Mouse (Mus musculus): ENCODE results near the gene Pacsin3. TPM values are rescaled to one million over a fixed set of nuclear protein-coding genes. Genes with fewer than 3 reads are reported as not detected.
A peak's percentile ranks its signal among the peaks of the same experiment; 100 is the strongest.
"Not testable (repeated sequence)": the region's sequence is repeated elsewhere in the genome, so short reads cannot be mapped to it uniquely, and the experiment has no call there.

Gene Pacsin3
- total and polyA plus RNA-seq, 3 experiments = 1.2 to 9.1 (median 1.4) TPM

- no peak for TF ChIP-seq PAX5 (IDR thresholded peaks at IDR 0.05; ENCODE audit: low read length)
Measured at GRCm38 (mm10) chr2:91236601-91237510, 18.9 kb upstream of the Pacsin3 start, which contains the start of gene Ddb2 (continued).

GRCm38 (mm10) chr2:91237511-91238080 is 18.2 kb upstream of the Pacsin3 start:
- H3K36me3 ChIP-seq (replicated peaks in 1 of 2; ENCODE audit: control insufficient read depth in 1 of 2, insufficient read depth in 1 of 2, low read length in 1 of 2) = peaks cover 15 to 18% of the 10 kb centered on the region in 2 experiments
- dilution Hi-C loops (cut with MboI; ENCODE audit: extremely low pct_ligation_motif_present, extremely low pct_unique_long_range_greater_than_20kb, low sequenced_read_pairs); H3K9me3 ChIP-seq (replicated peaks; ENCODE audit: low read length); H3K27ac ChIP-seq (ENCODE audit: insufficient read depth, low read depth); H3K79me2 ChIP-seq (replicated peaks; ENCODE audit: control insufficient read depth, extremely low read depth, insufficient read depth, poor library complexity, severe bottlenecking); H3K27me3 ChIP-seq (replicated peaks); in situ Hi-C loops (cut with MboI; ENCODE audit: low pct_ligation_motif_present, low pct_unique_long_range_greater_than_20kb, low sequenced_read_pairs): not testable (repeated sequence)
- H3K9ac ChIP-seq (ENCODE audit: insufficient read depth, low read depth) = peak overlapping the region; percentile 84
- H3K4me2 ChIP-seq (ENCODE audit: insufficient read depth, low read depth, poor library complexity, severe bottlenecking) = peak overlapping the region; percentile 77; the same call in 1 of the 2 replicates
- peak; percentile 24 for DNase-seq (ENCODE audit: extremely low read depth)
- H3K4me3 ChIP-seq (replicated peaks in 1 of 3; ENCODE audit: low read depth in 2 of 3, low read length in 2 of 3, poor library complexity in 1 of 3) = peak overlapping the region; percentile 74 to 94 (median 85)
- H3K4me1 ChIP-seq (ENCODE audit: control insufficient read depth in 1 of 2, insufficient read depth in 2 of 2) = peaks cover 3 to 14% of the 10 kb centered on the region in 2 experiments; a peak in 3 of 4 replicates
- TF ChIP-seq RAD21 (IDR thresholded peaks at IDR 0.05; ENCODE audit: low read depth, low read length) = peak; percentile 0
- TF ChIP-seq ZNF384 (IDR thresholded peaks at IDR 0.05; ENCODE audit: low read depth, low read length) = peak; percentile 85
- TF ChIP-seq SMC3 (IDR thresholded peaks at IDR 0.05; ENCODE audit: low read depth, low read length) = 0 out of 2 replicates have a peak, but pooled peaks have one; percentile 8
- TF ChIP-seq CTCF (conservative IDR thresholded peaks at IDR 0.05 in 1 of 2, IDR thresholded peaks at IDR 0.05 in 1 of 2; ENCODE audit: low read depth in 2 of 2, low read length in 2 of 2) = peak in 1 of 2 experiments; percentile 67; a peak in 2 of 4 replicates
- peak; percentile 59; the same call in 1 of the 2 replicates for TF ChIP-seq TBP (conservative IDR thresholded peaks at IDR 0.05; ENCODE audit: low read depth, low read length)

GRCm38 (mm10) chr2:91242547-91242946 is 13.2 kb upstream of the Pacsin3 start:
- H3K4me3 ChIP-seq (replicated peaks in 1 of 3; ENCODE audit: low read depth in 2 of 3, low read length in 2 of 3, poor library complexity in 1 of 3) = no peak overlapping the region
- H3K27me3 ChIP-seq (replicated peaks) = no peaks in the 10 kb centered on the region
- H3K27ac ChIP-seq (ENCODE audit: insufficient read depth, low read depth) = no peak overlapping the region
- H3K79me2 ChIP-seq (replicated peaks; ENCODE audit: control insufficient read depth, extremely low read depth, insufficient read depth, poor library complexity, severe bottlenecking) = no peaks in the 10 kb centered on the region; the same call in 1 of the 2 replicates
- H3K4me2 ChIP-seq (ENCODE audit: insufficient read depth, low read depth, poor library complexity, severe bottlenecking) = peak overlapping the region; percentile 32; the same call in 1 of the 2 replicates
- peaks cover 6 to 21% of the 10 kb centered on the region in 2 experiments; a peak in 3 of 4 replicates for H3K4me1 ChIP-seq (ENCODE audit: control insufficient read depth in 1 of 2, insufficient read depth in 2 of 2)
- no peaks in the 10 kb centered on the region for H3K36me3 ChIP-seq (replicated peaks in 1 of 2; ENCODE audit: control insufficient read depth in 1 of 2, insufficient read depth in 1 of 2, low read length in 1 of 2)
- peak; percentile 31 for DNase-seq (ENCODE audit: extremely low read depth)
- in situ Hi-C loops (cut with MboI; ENCODE audit: low pct_ligation_motif_present, low pct_unique_long_range_greater_than_20kb, low sequenced_read_pairs) (no loop called here), dilution Hi-C loops (cut with MboI; ENCODE audit: extremely low pct_ligation_motif_present, extremely low pct_unique_long_range_greater_than_20kb, low sequenced_read_pairs) (no loop called here)
- H3K9ac ChIP-seq (ENCODE audit: insufficient read depth, low read depth) = no peak overlapping the region
- no peaks in the 10 kb centered on the region for H3K9me3 ChIP-seq (replicated peaks; ENCODE audit: low read length)
- TF ChIP-seq MAX (IDR thresholded peaks at IDR 0.05; ENCODE audit: low read length) (peak; percentile 92), PAX5 (IDR thresholded peaks at IDR 0.05; ENCODE audit: low read length) (no peak), ZC3H11A (IDR thresholded peaks at IDR 0.05; ENCODE audit: low read depth, low read length) (no peak), JUND (conservative IDR thresholded peaks at IDR 0.05; ENCODE audit: low read depth, low read length) (no peak), ZKSCAN1 (IDR thresholded peaks at IDR 0.05; ENCODE audit: borderline replicate concordance, low read depth, low read length) (no peak), KAT2A (IDR thresholded peaks at IDR 0.05; ENCODE audit: insufficient replicate concordance, low read length) (no peak), MAZ (IDR thresholded peaks at IDR 0.05; ENCODE audit: low read depth, low read length) (no peak), RAD21 (IDR thresholded peaks at IDR 0.05; ENCODE audit: low read depth, low read length) (no peak), MEF2A (IDR thresholded peaks at IDR 0.05; ENCODE audit: borderline replicate concordance, low read depth, low read length) (no peak), ELF1 (IDR thresholded peaks at IDR 0.05; ENCODE audit: low read depth, low read length) (no peak), ETS1 (conservative IDR thresholded peaks at IDR 0.05; ENCODE audit: low read depth, low read length) (peak; percentile 36), JUN (IDR thresholded peaks at IDR 0.05; ENCODE audit: insufficient read depth, low read depth, low read length) (no peak), EP300 (IDR thresholded peaks at IDR 0.05; ENCODE audit: low read length) (no peak), USF2 (conservative IDR thresholded peaks at IDR 0.05; ENCODE audit: low read depth, low read length) (no peak), NELFE (IDR thresholded peaks at IDR 0.05; ENCODE audit: low read depth, low read length) (no peak), TCF12 (IDR thresholded peaks at IDR 0.05; ENCODE audit: low read depth, low read length) (no peak), IRF4 (IDR thresholded peaks at IDR 0.05; ENCODE audit: low read depth, low read length) (no peak), SMC3 (IDR thresholded peaks at IDR 0.05; ENCODE audit: low read depth, low read length) (no peak), MYC (IDR thresholded peaks at IDR 0.05; ENCODE audit: low read depth, low read length) (peak; percentile 84), MXI1 (IDR thresholded peaks at IDR 0.05; ENCODE audit: low read depth, low read length) (peak; percentile 53; the same call in 1 of the 2 replicates), MAFK (IDR thresholded peaks at IDR 0.05; ENCODE audit: insufficient replicate concordance, low read length) (no peak), CHD1 (IDR thresholded peaks at IDR 0.05; ENCODE audit: low read depth, low read length) (no peak), NRF1 (IDR thresholded peaks at IDR 0.05; ENCODE audit: low read depth, low read length) (no peak), BHLHE40 (IDR thresholded peaks at IDR 0.05; ENCODE audit: low read depth, low read length) (peak; percentile 40; the same call in 1 of the 2 replicates)
